Mouse (Mus musculus): ENCODE data around the gene Veph1. TPM values are rescaled to one million over a fixed set of nuclear protein-coding genes. Genes with fewer than 3 reads are reported as not detected.

Gene Veph1
- polyA plus RNA-seq, 1 experiment from 2014 or later: 1.7 TPM

- H3K4me1 ChIP-seq: no peaks in the 10 kb centered on the region
- no peak overlapping the region for H3K9ac ChIP-seq
- 82% methylated on average over 4 of the region's 4 CpGs for WGBS
- no peaks in the 10 kb centered on the region for H3K36me3 ChIP-seq
- H3K27me3 ChIP-seq: no peaks in the 10 kb centered on the region
- no peak overlapping the region for H3K27ac ChIP-seq (replicated peaks)
- no peak overlapping the region for H3K4me2 ChIP-seq (replicated peaks)
- H3K4me3 ChIP-seq (replicated peaks): no peak overlapping the region
- H3K9me3 ChIP-seq (replicated peaks): no peaks in the 10 kb centered on the region
- ATAC-seq (ENCODE audit: insufficient number of reproducible peaks, low FRiP score, low TSS enrichment, low read depth): no peak
Observed at GRCm38 (mm10) chr3:66004989-66005388, 291.6 kb downstream of the Veph1 start.

GRCm38 (mm10) chr3:66004220-66004951, 292.3 kb downstream of the Veph1 start:
- H3K36me3 ChIP-seq: no peaks in the 10 kb centered on the region
- H3K4me2 ChIP-seq (replicated peaks): no peak overlapping the region
- no peaks in the 10 kb centered on the region for H3K4me1 ChIP-seq
- ATAC-seq (ENCODE audit: insufficient number of reproducible peaks, low FRiP score, low TSS enrichment, low read depth): no peak
- WGBS: 67% methylated on average over 7 of the region's 7 CpGs
- no peak overlapping the region for H3K27ac ChIP-seq (replicated peaks)
- no peaks in the 10 kb centered on the region for H3K9me3 ChIP-seq (replicated peaks)
- no peak overlapping the region for H3K9ac ChIP-seq
- H3K27me3 ChIP-seq: no peaks in the 10 kb centered on the region
- no peak overlapping the region for H3K4me3 ChIP-seq (replicated peaks)

Other genes starting within 250 kb of the Veph1 start
- gene Ptx3, start 76.9 kb downstream of the Veph1 start, polyA plus RNA-seq (2015; fragmentation: Nextera tagmentation; extraction: Ambion mirVana): 21.6 and 24.1 TPM in 2 replicates